Mouse (Mus musculus) olfactory bulb, adult 2 months (tissue): ENCODE results near the gene Tap1. TPM values are rescaled to one million over a fixed set of nuclear protein-coding genes. Genes with fewer than 3 reads are reported as not detected.

ENCODE experiments used
- H3K27ac ChIP-seq: fragments of 200-500 bp; 2 replicates; pipeline ENCODE4 v1.5.1; 2012; ENCODE audit warnings: low read depth, low read length; ENCODE audit not compliant: insufficient read depth
- H3K4me1 ChIP-seq: fragments of 200-500 bp; 2 replicates; pipeline ENCODE4 v1.6.1; 2012; ENCODE audit warnings: low read length; ENCODE audit not compliant: control insufficient read depth, insufficient read depth
- H3K4me3 ChIP-seq: fragments of 200-500 bp; 2 replicates; pipeline ENCODE4 v1.5.1; 2012; ENCODE audit warnings: mild to moderate bottlenecking, low read depth, low read length, moderate library complexity; ENCODE audit not compliant: insufficient read depth
- CTCF ChIP-seq: fragments of 200-500 bp; IDR thresholded peaks from 2 replicates; pipeline ENCODE4 v1.5.1; 2012; ENCODE audit warnings: low read depth, mild to moderate bottlenecking, low read length, moderate library complexity; ENCODE audit not compliant: insufficient read depth
- POLR2A ChIP-seq: fragments of 200-500 bp; IDR thresholded peaks from 2 replicates; pipeline ENCODE4 v1.6.1; 2012; ENCODE audit warnings: mild to moderate bottlenecking, low read depth, low read length, moderate library complexity; ENCODE audit not compliant: insufficient read depth
- WGBS: fragments of 180-500 bp; shearing (Covaris S2); methylation state at CpG from one replicate; pipeline ENCODE4 v1.1.7; 2018; 5-methylcytosine and 5-hydroxymethylcytosine counted together
- polyA plus RNA-seq: library from polyadenylated mRNA; stranded (reverse); fragments of >200 nt; gene quantifications from 2 replicates; pipeline ENCODE4 v1.2.4, GENCODE M21; 2012; ENCODE audit warnings: low replicate concordance; ENCODE audit not compliant: missing spikeins, insufficient read depth, insufficient read length

Gene Tap1
- polyA plus RNA-seq, 1 experiment, result not detected

GRCm38 (mm10) chr17:34144960-34145371 lies 42.4 kb upstream of the Tap1 start:
- H3K27ac ChIP-seq, result no peak overlapping the region
- TF ChIP-seq CTCF, result no peak
- TF ChIP-seq POLR2A, result no peak
- 73% methylated on average over 3 of the region's 3 CpGs for WGBS
- H3K4me3 ChIP-seq, result no peak overlapping the region
- H3K4me1 ChIP-seq, result no peaks in the 10 kb centered on the region

- whole genome bisulfite sequencing, result 57% methylated on average over 4 of the region's 4 CpGs
- Histone ChIP-seq H3K4me3 (no peak within 1 kb of the TSS), H3K4me1 (no peaks in the 10 kb centered on the region), H3K27ac (no peak within 1 kb of the TSS)
- no peak for TF ChIP-seq CTCF
- TF ChIP-seq POLR2A, result no peak
Observed at GRCm38 (mm10) chr17:34152923-34153322, 34.4 kb upstream of the Tap1 start, which contains the start of gene H2-DMb1. H2-DMb1 (plus strand) TSS chr17:34153072.

GRCm38 (mm10) chr17:34155534-34155933 lies 31.8 kb upstream of the Tap1 start:
- Histone ChIP-seq H3K4me3 (no peak overlapping the region), H3K4me1 (no peaks in the 10 kb centered on the region)
- WGBS, result 50% methylated on average over 5 of the region's 5 CpGs

GRCm38 (mm10) chr17:34164202-34164895 lies 23.0 kb upstream of the Tap1 start:
- H3K4me3 ChIP-seq, result no peak overlapping the region
- no peak for TF ChIP-seq CTCF
- 44% methylated on average over 9 of the region's 9 CpGs for WGBS
- H3K27ac ChIP-seq, result no peak overlapping the region
- no peaks in the 10 kb centered on the region for H3K4me1 ChIP-seq

More at GRCm38 (mm10) chr17:34155534-34155933, 31.8 kb upstream of the Tap1 start:
- H3K27ac ChIP-seq, result no peak overlapping the region
- TF ChIP-seq CTCF (no peak), POLR2A (no peak)

- 85% methylated on average over 6 of the region's 6 CpGs for WGBS
- Histone ChIP-seq H3K4me1 (no peaks in the 10 kb centered on the region), H3K4me3 (no peak overlapping the region), H3K27ac (no peak overlapping the region)
- TF ChIP-seq CTCF, result no peak
- no peak for TF ChIP-seq POLR2A
Observed at GRCm38 (mm10) chr17:34165033-34165730, 22.2 kb upstream of the Tap1 start.

GRCm38 (mm10) chr17:34169279-34169678 lies 18.1 kb upstream of the Tap1 start:
- 0% methylated on average over 2 of the region's 2 CpGs for WGBS
- TF ChIP-seq POLR2A (no peak), CTCF (no peak)

GRCm38 (mm10) chr17:34170487-34170876 lies 16.9 kb upstream of the Tap1 start:
- no peak overlapping the region for H3K4me3 ChIP-seq
- WGBS, result 26% methylated on average over 4 of the region's 4 CpGs
- no peak overlapping the region for H3K27ac ChIP-seq
- TF ChIP-seq POLR2A (no peak), CTCF (no peak)
- no peaks in the 10 kb centered on the region for H3K4me1 ChIP-seq

More at GRCm38 (mm10) chr17:34169279-34169678, 18.1 kb upstream of the Tap1 start:
- no peaks in the 10 kb centered on the region for H3K4me1 ChIP-seq
- H3K4me3 ChIP-seq, result no peak overlapping the region
- no peak overlapping the region for H3K27ac ChIP-seq

GRCm38 (mm10) chr17:34170877-34171498 lies 16.4 kb upstream of the Tap1 start:
- no peak overlapping the region for H3K4me3 ChIP-seq
- no peaks in the 10 kb centered on the region for H3K4me1 ChIP-seq
- TF ChIP-seq CTCF, result no peak
- TF ChIP-seq POLR2A, result no peak
- no peak overlapping the region for H3K27ac ChIP-seq
- WGBS, result 35% methylated on average over 13 of the region's 13 CpGs

- TF ChIP-seq CTCF (no peak), POLR2A (no peak)
- 93% methylated on average over 5 of the region's 5 CpGs for WGBS
- no peak overlapping the region for H3K27ac ChIP-seq
- H3K4me1 ChIP-seq, result no peaks in the 10 kb centered on the region
- no peak overlapping the region for H3K4me3 ChIP-seq
Observed at GRCm38 (mm10) chr17:34172528-34172927, 14.8 kb upstream of the Tap1 start.
